Comparison of ENCODE assay signal across 23 mouse cellular contexts in the genomic region with DNA sequence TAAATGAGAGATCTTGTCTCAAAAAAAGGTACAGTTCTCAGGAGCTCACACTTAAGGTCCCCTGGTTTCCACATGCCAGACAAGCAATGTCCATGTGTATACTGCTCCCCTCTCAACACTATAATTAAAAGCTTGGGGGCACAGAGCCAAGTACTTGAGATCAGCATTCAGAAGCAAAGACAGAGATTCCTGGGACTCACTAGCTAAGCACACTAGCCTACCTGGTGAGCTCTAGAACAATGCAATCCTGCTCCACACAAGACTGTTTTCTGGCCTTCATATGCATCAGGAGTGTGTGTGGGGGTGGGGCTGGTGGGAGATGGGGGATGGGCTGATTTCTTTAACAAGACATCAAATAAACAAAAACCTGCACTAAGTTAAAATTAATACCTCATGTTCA. TPM values are rescaled to one million over a fixed set of nuclear protein-coding genes. Genes with fewer than 3 reads are reported as not detected.
DNase-seq lines count a peak whose midpoint lies in the region; ATAC-seq and TF ChIP-seq lines count a peak whose summit lies in the region.
"Had no signal": no experiment of that assay in that cellular context is flagged by ENCODE, and none has a peak within 500 bp of the region (broad histone marks: within the 10 kb centered on the region; RNA-seq: fewer than 3 reads in every experiment).

No protein-coding gene starts in this region.

- peaks cover 3% of the 10 kb centered on the region; the same call in 1 of the 2 replicates for H3K79me2 ChIP-seq in heart, adult 2 months (replicated peaks; ENCODE audit: control insufficient read depth, insufficient read depth, low read length)
- H3K79me2 ChIP-seq in CH12.LX (replicated peaks; ENCODE audit: control insufficient read depth, extremely low read depth, insufficient read depth, poor library complexity, severe bottlenecking) = no peaks in the 10 kb centered on the region

- in situ Hi-C loops in CH12.LX (cut with MboI; ENCODE audit: low pct_ligation_motif_present, low pct_unique_long_range_greater_than_20kb, low sequenced_read_pairs) = no loop called here

- TF ChIP-seq CTCF in heart, adult 2 months (IDR thresholded peaks at IDR 0.05) = no peak
- no peak for TF ChIP-seq CTCF in CH12.LX (conservative IDR thresholded peaks at IDR 0.05 in 1 of 2, IDR thresholded peaks at IDR 0.05 in 1 of 2; ENCODE audit: low read depth in 2 of 2, low read length in 2 of 2)

- H3K4me2 ChIP-seq in heart, embryonic 12.5 days = no peak overlapping the region
- H3K4me2 ChIP-seq in CH12.LX (ENCODE audit: insufficient read depth, low read depth, poor library complexity, severe bottlenecking) = no peak overlapping the region
- H3K4me2 ChIP-seq in midbrain, embryonic 13.5 days (replicated peaks) = no peak overlapping the region
- H3K4me2 ChIP-seq in forebrain, embryonic 13.5 days = no peak overlapping the region
- H3K4me2 ChIP-seq: limb, embryonic 13.5 days; liver, embryonic 13.5 days; neural tube, embryonic 13.5 days had no signal

- H3K36me3 ChIP-seq in heart, embryonic 12.5 days = no peaks in the 10 kb centered on the region
- H3K36me3 ChIP-seq in heart, adult 2 months (ENCODE audit: control insufficient read depth, insufficient read depth, low read length) = no peaks in the 10 kb centered on the region
- H3K36me3 ChIP-seq in CH12.LX (replicated peaks in 1 of 2; ENCODE audit: control insufficient read depth in 1 of 2, insufficient read depth in 1 of 2, low read length in 1 of 2) = peaks cover 0 to 11% of the 10 kb centered on the region in 2 experiments
- H3K36me3 ChIP-seq in embryonic facial prominence, embryonic 10.5 days (replicated peaks) = no peaks in the 10 kb centered on the region
- H3K36me3 ChIP-seq in midbrain, embryonic 13.5 days = no peaks in the 10 kb centered on the region
- no peaks in the 10 kb centered on the region for H3K36me3 ChIP-seq in forebrain, embryonic 13.5 days (ENCODE audit: poor library complexity, severe bottlenecking)
- H3K36me3 ChIP-seq: liver, embryonic 13.5 days; neural tube, embryonic 13.5 days had no signal

- intact Hi-C loops in heart, postnatal 25 days (cut with DNase I) = loop anchor here (5.0 kb wide), 1 partner anchor 40 kb away; no protein-coding TSS in a partner anchor
- intact Hi-C loops in heart, adult 2 months (cut with DNase I) = no loop called here

- peak overlapping the region; percentile 32; the same call in 1 of the 2 replicates for H3K27ac ChIP-seq in heart, embryonic 12.5 days (ENCODE audit: poor library complexity, severe bottlenecking)
- no peak overlapping the region for H3K27ac ChIP-seq in heart, adult 2 months
- H3K27ac ChIP-seq in CH12.LX (ENCODE audit: insufficient read depth, low read depth) = no peak overlapping the region
- 0 out of 2 replicates have a peak overlapping the region, but pooled peaks have one; percentile 36 for H3K27ac ChIP-seq in embryonic facial prominence, embryonic 10.5 days (replicated peaks)
- no peak overlapping the region for H3K27ac ChIP-seq in midbrain, embryonic 13.5 days
- H3K27ac ChIP-seq in forebrain, embryonic 13.5 days = no peak overlapping the region
- H3K27ac ChIP-seq: limb, embryonic 13.5 days; liver, embryonic 13.5 days; neural tube, embryonic 13.5 days had no signal

- H3K9ac ChIP-seq in heart, embryonic 12.5 days = no peak overlapping the region
- H3K9ac ChIP-seq in heart, adult 2 months (ENCODE audit: low read depth, low read length) = no peak overlapping the region
- no peak overlapping the region for H3K9ac ChIP-seq in CH12.LX (ENCODE audit: insufficient read depth, low read depth)
- H3K9ac ChIP-seq in midbrain, embryonic 13.5 days (replicated peaks) = no peak overlapping the region
- H3K9ac ChIP-seq in forebrain, embryonic 13.5 days = no peak overlapping the region
- H3K9ac ChIP-seq: limb, embryonic 13.5 days; liver, embryonic 13.5 days; neural tube, embryonic 13.5 days had no signal

- no peaks in the 10 kb centered on the region for H3K27me3 ChIP-seq in heart, embryonic 12.5 days (replicated peaks)
- no peaks in the 10 kb centered on the region for H3K27me3 ChIP-seq in heart, adult 2 months (ENCODE audit: control insufficient read depth, insufficient read depth, low read length)
- H3K27me3 ChIP-seq in CH12.LX (replicated peaks) = no peaks in the 10 kb centered on the region
- no peaks in the 10 kb centered on the region for H3K27me3 ChIP-seq in embryonic facial prominence, embryonic 10.5 days (replicated peaks; ENCODE audit: low read depth, poor library complexity, severe bottlenecking)
- H3K27me3 ChIP-seq in midbrain, embryonic 13.5 days = no peaks in the 10 kb centered on the region
- H3K27me3 ChIP-seq in forebrain, embryonic 13.5 days = no peaks in the 10 kb centered on the region
- H3K27me3 ChIP-seq: limb, embryonic 13.5 days; liver, embryonic 13.5 days; neural tube, embryonic 13.5 days had no signal

- no peak for TF ChIP-seq EP300 in heart, adult 2 months (IDR thresholded peaks at IDR 0.05; ENCODE audit: insufficient read depth, low read depth, low read length)
- no peak for TF ChIP-seq EP300 in CH12.LX (IDR thresholded peaks at IDR 0.05; ENCODE audit: low read length)

- ATAC-seq in heart, embryonic 12.5 days (ENCODE audit: insufficient number of reproducible peaks, low FRiP score) = no peak
- ATAC-seq in midbrain, embryonic 13.5 days = no peak
- no peak for ATAC-seq in forebrain, embryonic 13.5 days
- ATAC-seq: forebrain, embryonic 14.5 days; hindbrain, embryonic 16.5 days; intestine, embryonic 16.5 days had no signal

- TF ChIP-seq POLR2A in heart, adult 2 months (IDR thresholded peaks at IDR 0.05; ENCODE audit: insufficient read depth, low read depth, low read length) = no peak
- TF ChIP-seq POLR2A in CH12.LX (IDR thresholded peaks at IDR 0.05; ENCODE audit: low read depth, low read length) = no peak

- H3K4me1 ChIP-seq in heart, embryonic 12.5 days (replicated peaks) = peaks cover 11% of the 10 kb centered on the region
- peaks cover 2% of the 10 kb centered on the region for H3K4me1 ChIP-seq in heart, adult 2 months (ENCODE audit: control insufficient read depth, insufficient read depth, low read length)
- H3K4me1 ChIP-seq in CH12.LX (ENCODE audit: control insufficient read depth in 1 of 2, insufficient read depth in 2 of 2) = peaks cover 0 to 7% of the 10 kb centered on the region in 2 experiments; a peak in 1 of 4 replicates
- peaks cover 6% of the 10 kb centered on the region; the same call in 1 of the 2 replicates for H3K4me1 ChIP-seq in embryonic facial prominence, embryonic 10.5 days
- H3K4me1 ChIP-seq in midbrain, embryonic 13.5 days (replicated peaks) = no peaks in the 10 kb centered on the region
- peaks cover 5% of the 10 kb centered on the region; the same call in 1 of the 2 replicates for H3K4me1 ChIP-seq in forebrain, embryonic 13.5 days
- H3K4me1 ChIP-seq: liver, embryonic 13.5 days; neural tube, embryonic 13.5 days had no signal

- dilution Hi-C loops in CH12.LX (cut with MboI; ENCODE audit: extremely low pct_ligation_motif_present, extremely low pct_unique_long_range_greater_than_20kb, low sequenced_read_pairs) = no loop called here

- H3K9me3 ChIP-seq in heart, embryonic 12.5 days (replicated peaks) = no peaks in the 10 kb centered on the region
- no peaks in the 10 kb centered on the region for H3K9me3 ChIP-seq in CH12.LX (replicated peaks; ENCODE audit: low read length)
- H3K9me3 ChIP-seq in embryonic facial prominence, embryonic 10.5 days = no peaks in the 10 kb centered on the region
- no peaks in the 10 kb centered on the region for H3K9me3 ChIP-seq in midbrain, embryonic 13.5 days
- no peaks in the 10 kb centered on the region for H3K9me3 ChIP-seq in forebrain, embryonic 13.5 days (replicated peaks)
- H3K9me3 ChIP-seq: G1E; limb, embryonic 13.5 days; liver, embryonic 13.5 days; neural tube, embryonic 13.5 days had no signal

- no peak for TF ChIP-seq RAD21 in CH12.LX (IDR thresholded peaks at IDR 0.05; ENCODE audit: low read depth, low read length)

- H3K4me3 ChIP-seq in heart, embryonic 12.5 days = no peak overlapping the region
- no peak overlapping the region for H3K4me3 ChIP-seq in heart, adult 2 months
- no peak overlapping the region for H3K4me3 ChIP-seq in CH12.LX (replicated peaks in 1 of 3; ENCODE audit: low read depth in 2 of 3, low read length in 2 of 3, poor library complexity in 1 of 3)
- no peak overlapping the region for H3K4me3 ChIP-seq in embryonic facial prominence, embryonic 10.5 days
- H3K4me3 ChIP-seq in midbrain, embryonic 13.5 days (replicated peaks) = no peak overlapping the region
- H3K4me3 ChIP-seq in forebrain, embryonic 13.5 days = no peak overlapping the region
- H3K4me3 ChIP-seq: limb, embryonic 13.5 days; liver, embryonic 13.5 days; neural tube, embryonic 13.5 days had no signal

- no peak for DNase-seq in heart, postnatal 25 days (ENCODE audit: low spot score)
- DNase-seq in heart, postnatal 4 days = peak; percentile 35
- no peak for DNase-seq in heart, adult 2 months
- no peak for DNase-seq in CH12.LX (ENCODE audit: extremely low read depth)
- no peak for DNase-seq in embryonic facial prominence, embryonic 10.5 days (ENCODE audit: low spot score)
- DNase-seq: cerebellum, adult 2 months; cerebellum, postnatal 36 days; gastrocnemius, postnatal 10 days; heart, adult 11 months; kidney, postnatal 4 days; liver, embryonic 13.5 days; midbrain, embryonic 14.5 days; spleen, adult 18-20 months; thymus, postnatal 25 days had no signal

TF ChIP-seq in CH12.LX, 34 proteins besides CTCF, POLR2A, EP300 and RAD21:
- no peak for TF ChIP-seq ZKSCAN1 (IDR thresholded peaks at IDR 0.05; ENCODE audit: borderline replicate concordance, low read depth, low read length)
- peak; percentile 68 for TF ChIP-seq CHD2 (IDR thresholded peaks at IDR 0.05; ENCODE audit: low read length)

RNA-seq across cellular contexts. Expression of gene Ankrd28, which starts 58.2 kb away (rescaled TPM):
- polyA plus RNA-seq in heart, embryonic 12.5 days (2016; fragmentation: Nextera tagmentation; extraction: Ambion mirVana) = 8.8 and 11.7 TPM in 2 replicates
- total RNA-seq in heart, postnatal 25 days (2021) = 10 to 100 TPM; 23.7 to 27.1 TPM
- 10 to 100 TPM; 48.8 to 52.3 TPM for total RNA-seq in heart, postnatal 4 days (2021)
- 10 to 100 TPM; 22.1 to 27.7 TPM for total RNA-seq in heart, adult 2 months (2021)
- polyA plus RNA-seq in heart, adult 2 months (2012; rRNA removed) = 6.6 and 17.4 TPM in 2 replicates
- total RNA-seq in CH12.LX (2012; rRNA removed) (7.3 and 8.6 TPM in 2 replicates), CH12.LX (2014; rRNA removed) (14.3 and 14.9 TPM in 2 replicates)
- polyA plus RNA-seq in CH12.LX (2012; ENCODE audit: insufficient read length, low read depth) = 15.0 and 16.0 TPM in 2 replicates
- polyA plus RNA-seq in embryonic facial prominence, embryonic 10.5 days (2016; fragmentation: Nextera tagmentation; extraction: Ambion mirVana) = 9.5 and 10.7 TPM in 2 replicates
- 9.9 and 11.1 TPM in 2 replicates for polyA plus RNA-seq in midbrain, embryonic 13.5 days (2015; fragmentation: Nextera tagmentation; extraction: Ambion mirVana)
- 10.0 and 11.3 TPM in 2 replicates for polyA plus RNA-seq in forebrain, embryonic 13.5 days (2015; fragmentation: Nextera tagmentation; extraction: Ambion mirVana)

Comparison
In these comparisons a context has a peak if more than half of its experiments do, and no peak if none do; other contexts are left out.
1. H3K27ac ChIP-seq: peak in heart, embryonic 12.5 days (single experiment) and embryonic facial prominence, embryonic 10.5 days (single experiment); none in heart, adult 2 months (single experiment), CH12.LX (single experiment), midbrain, embryonic 13.5 days (single experiment) and forebrain, embryonic 13.5 days (single experiment).